Mouse (Mus musculus) urinary bladder, postnatal 14 days (tissue): ENCODE measurements around the gene Olfr718-ps1.
"Not testable (repeated sequence)": the region's sequence is repeated elsewhere in the genome, so short reads cannot be mapped to it uniquely, and the experiment has no call there.

Experiments used
- DNase-seq: peaks from one replicate; pipeline ENCODE4 v3.0.0; 2021; ENCODE audit warnings: low spot score

The Olfr718-ps1 gene

DNA sequence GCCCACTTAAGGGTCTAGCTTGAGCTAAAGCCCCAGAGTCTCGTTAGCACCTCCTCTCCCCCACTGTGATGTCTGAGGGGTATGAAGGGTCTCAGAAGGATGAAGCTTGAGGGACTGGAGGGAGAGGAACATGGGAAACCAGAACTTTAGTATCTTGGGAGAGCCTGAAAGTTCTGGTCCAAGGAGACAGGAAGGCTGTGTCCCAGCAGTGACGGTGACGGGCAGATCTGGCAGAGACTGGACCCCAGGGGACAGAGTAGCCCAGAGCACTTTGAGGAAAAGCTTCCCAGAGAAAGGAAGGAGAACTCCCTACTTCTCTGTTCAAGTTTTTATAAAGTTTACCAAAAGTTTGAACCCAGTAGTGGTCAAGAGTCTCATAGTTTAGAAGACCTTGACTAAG, at the start of gene Olfr718-ps1:
Olfr718-ps1 (minus strand) TSS at position 101 of the 400 bp plus-strand sequence.
- DNase-seq, result no peak

- DNase-seq, result no peak
Measured at GRCm38 (mm10) chr5:143196506-143196905, 49.1 kb upstream of the Olfr718-ps1 start.

- DNase-seq, result no peak
Measured at GRCm38 (mm10) chr5:143195166-143195565, 47.8 kb upstream of the Olfr718-ps1 start.

- DNase-seq, result not testable (repeated sequence)
Measured at GRCm38 (mm10) chr5:143194747-143195146, 47.4 kb upstream of the Olfr718-ps1 start.

DNA sequence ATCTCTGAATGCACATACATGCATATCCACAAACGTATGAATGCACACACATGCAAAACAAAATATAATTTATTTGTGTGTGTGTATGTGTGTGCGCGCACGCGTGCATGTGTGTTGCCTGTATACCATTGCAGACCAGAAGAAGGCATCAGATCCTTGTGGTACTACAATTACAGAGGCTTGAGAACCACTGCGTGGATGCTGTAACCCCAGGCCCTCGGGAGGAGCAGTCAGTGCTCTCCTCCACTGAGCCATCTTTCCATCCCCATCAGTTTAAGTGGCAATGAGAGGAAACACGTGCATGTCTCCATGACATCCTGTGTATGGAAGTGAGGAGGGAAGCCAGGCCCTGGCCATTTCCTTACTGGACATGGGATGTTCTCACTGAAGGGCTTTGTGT, 45.4 kb upstream of the Olfr718-ps1 start:
- no peak for DNase-seq

- DNase-seq, result not testable (repeated sequence)
Measured at GRCm38 (mm10) chr5:143188014-143188413, 40.6 kb upstream of the Olfr718-ps1 start.

GRCm38 (mm10) chr5:143180255-143181076, 33.1 kb upstream of the Olfr718-ps1 start, which contains the start of the genes Rbak and Spdye4b:
TSS of gene Rbak (minus strand) at chr5:143180775.
TSS of gene Spdye4b (plus strand) at chr5:143181017.
- peak; percentile 93 for DNase-seq

GRCm38 (mm10) chr5:143179179-143179578, 31.8 kb upstream of the Olfr718-ps1 start:
- DNase-seq, result no peak

- no peak for DNase-seq
Measured at GRCm38 (mm10) chr5:143177541-143178200, 30.3 kb upstream of the Olfr718-ps1 start.

- DNase-seq, result no peak
Measured at GRCm38 (mm10) chr5:143175970-143176369, 28.6 kb upstream of the Olfr718-ps1 start.

DNA sequence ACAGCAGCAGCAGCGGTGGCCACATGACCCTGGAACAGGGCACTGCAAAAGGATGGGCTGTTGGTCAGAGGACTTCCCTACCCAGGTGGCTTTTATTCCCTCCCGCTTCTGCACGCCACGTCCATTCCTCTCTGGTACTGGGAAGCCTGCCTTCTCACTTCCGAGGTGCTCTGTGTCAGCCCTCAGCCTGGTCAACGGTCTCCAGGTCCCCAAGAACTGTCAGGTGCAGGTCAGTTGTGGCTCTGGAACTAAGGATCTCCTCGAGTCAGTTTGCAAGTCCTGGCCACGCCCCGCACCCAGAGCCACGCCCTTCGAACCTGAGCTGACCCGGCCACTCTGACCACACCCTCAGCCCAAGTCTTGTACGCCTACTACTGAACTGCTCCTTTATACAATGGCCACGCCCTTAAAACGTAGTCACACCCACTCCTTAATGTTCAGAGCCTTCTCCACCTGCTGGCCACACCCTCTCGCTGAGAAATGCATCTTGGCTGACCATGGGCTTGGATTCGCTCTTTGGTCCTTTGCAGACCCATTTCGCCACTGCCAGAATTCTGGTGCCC, 18.2 kb upstream of the Olfr718-ps1 start:
- DNase-seq, result peak; percentile 45

DNA sequence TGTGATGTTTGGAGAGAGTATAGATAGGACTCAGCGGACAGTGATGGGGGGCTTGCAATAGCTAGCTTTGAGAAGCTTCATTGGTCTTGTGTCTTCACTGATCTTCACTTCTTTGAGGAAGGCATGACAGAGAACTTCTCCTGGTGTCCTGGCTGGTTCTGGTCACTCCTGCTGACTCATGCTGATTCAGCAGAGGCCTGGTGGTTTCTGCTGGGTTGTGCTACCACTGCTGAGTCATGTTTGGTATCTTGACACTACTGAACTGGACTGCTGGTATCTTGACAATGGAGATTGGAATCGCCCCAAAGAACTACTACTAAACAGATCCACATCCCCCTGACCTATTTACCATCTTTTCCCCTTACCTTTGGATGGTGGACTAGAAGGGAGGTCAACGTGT, 8.2 kb upstream of the Olfr718-ps1 start:
- DNase-seq, result no peak

GRCm38 (mm10) chr5:143153756-143154155, 6.4 kb upstream of the Olfr718-ps1 start:
- DNase-seq, result no peak

GRCm38 (mm10) chr5:143150044-143150443, 2.7 kb upstream of the Olfr718-ps1 start:
- DNase-seq, result no peak

DNA sequence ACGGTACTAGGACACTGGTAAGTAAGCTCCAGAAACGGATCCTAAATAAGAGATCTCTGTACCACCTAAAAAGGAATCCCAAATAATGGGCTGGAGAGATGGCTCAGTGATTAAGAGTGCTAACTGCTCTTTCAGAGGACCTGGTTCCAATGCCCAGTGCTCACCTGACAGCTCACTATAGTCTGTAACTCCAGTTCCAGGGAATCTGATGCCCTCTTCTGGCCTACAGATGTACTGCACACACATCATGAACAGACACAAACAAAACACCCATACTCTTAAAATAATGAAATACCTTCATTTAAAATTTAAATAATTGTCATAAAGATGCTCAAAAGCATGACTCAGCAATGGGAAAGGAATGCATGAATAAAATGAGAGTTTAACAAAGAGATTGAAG, 2.2 kb upstream of the Olfr718-ps1 start:
- no peak for DNase-seq

- DNase-seq, result no peak
Measured at GRCm38 (mm10) chr5:143148661-143149060, 1.3 kb upstream of the Olfr718-ps1 start.

DNA sequence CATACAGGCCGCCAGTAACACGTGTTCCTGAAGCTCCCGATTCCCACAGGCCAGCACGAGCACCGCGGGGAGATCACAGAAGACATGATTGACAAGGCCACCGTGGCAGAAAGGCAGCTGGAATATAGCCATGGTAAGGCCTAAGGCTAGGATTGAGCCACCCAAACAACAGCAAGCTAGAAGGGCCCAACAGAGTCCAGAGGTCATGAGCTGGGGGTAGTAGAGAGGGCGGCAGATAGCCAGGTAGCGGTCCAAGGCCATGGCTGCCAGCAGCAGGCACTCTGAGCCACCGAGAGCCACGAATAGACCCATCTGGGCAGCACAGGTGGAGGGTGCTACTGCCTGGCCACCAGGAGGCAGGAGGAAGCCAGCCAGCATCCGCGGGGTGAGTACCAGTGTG, 9.8 kb downstream of the Olfr718-ps1 start:
- DNase-seq, result no peak

GRCm38 (mm10) chr5:143135042-143135441, 12.3 kb downstream of the Olfr718-ps1 start:
- DNase-seq, result no peak

GRCm38 (mm10) chr5:143134216-143135010, 13.0 kb downstream of the Olfr718-ps1 start:
- DNase-seq, result not testable (repeated sequence)

DNA sequence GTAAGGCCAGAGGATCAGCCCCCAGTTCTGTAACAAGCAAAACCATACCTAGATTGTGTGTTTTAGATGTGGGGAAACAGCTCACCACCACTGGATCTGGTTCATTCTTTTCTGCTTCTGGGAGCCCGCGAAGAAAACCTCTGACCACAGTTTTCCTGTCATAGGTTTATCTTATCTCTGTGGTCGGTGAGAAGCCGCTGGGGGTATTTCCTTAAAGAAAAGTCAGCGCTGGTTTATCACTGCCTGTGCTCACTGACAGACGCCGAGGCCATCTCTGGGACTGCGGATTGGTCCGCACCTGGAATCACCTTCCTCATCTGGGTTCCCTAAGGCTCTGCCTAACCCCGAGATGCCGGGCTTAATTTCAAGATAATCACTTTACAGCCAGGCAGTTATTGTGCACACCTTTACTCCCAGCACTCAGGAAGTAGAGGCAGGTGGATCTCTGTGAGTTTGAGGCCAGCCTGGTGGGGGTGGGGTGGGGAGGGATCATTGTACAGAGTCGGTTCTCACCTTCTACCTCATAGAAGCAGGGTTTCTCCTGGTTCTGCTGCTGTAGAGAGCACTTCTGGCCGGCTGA, 14.4 kb downstream of the Olfr718-ps1 start:
- no peak for DNase-seq

- DNase-seq, result no peak
Measured at GRCm38 (mm10) chr5:143130342-143130741, 17.0 kb downstream of the Olfr718-ps1 start.

GRCm38 (mm10) chr5:143129101-143129500, 18.3 kb downstream of the Olfr718-ps1 start:
- no peak for DNase-seq
